Mouse (Mus musculus) lung, adult 2 months (tissue): ENCODE results near the gene Tusc2. TPM values are rescaled to one million over a fixed set of nuclear protein-coding genes. Genes with fewer than 3 reads are reported as not detected.
"Not testable (repeated sequence)": the region's sequence is repeated elsewhere in the genome, so short reads cannot be mapped to it uniquely, and the experiment has no call there.

Experiments used
- DNase-seq: peaks from one replicate; pipeline ENCODE4 v3.0.0; 2022
- H3K4me1 ChIP-seq: fragments of 200-500 bp; 2 replicates; pipeline ENCODE4 v1.6.1; 2011; ENCODE audit warnings: low read length; ENCODE audit not compliant: control insufficient read depth, insufficient read depth
- H3K4me3 ChIP-seq: fragments of 200-500 bp; replicated peaks from 2 replicates; pipeline ENCODE3; 2011; ENCODE audit warnings: low read depth, mild to moderate bottlenecking, control low read depth, low read length; ENCODE audit errors: extremely low read depth
- CTCF ChIP-seq: fragments of 200-500 bp; IDR thresholded peaks from 2 replicates; pipeline ENCODE4 v1.5.1; 2011; ENCODE audit warnings: mild to moderate bottlenecking, low read length, control low read depth; ENCODE audit not compliant: insufficient read depth
- POLR2A ChIP-seq: fragments of 200-500 bp; IDR thresholded peaks from 2 replicates; pipeline ENCODE4 v1.6.1; 2011; ENCODE audit warnings: low read depth, mild to moderate bottlenecking, control low read depth, low read length, borderline replicate concordance; ENCODE audit errors: extremely low read depth
- WGBS: fragments of 180-500 bp; shearing (Covaris S2); methylation state at CpG from one replicate; pipeline ENCODE4 v1.1.7; 2018; 5-methylcytosine and 5-hydroxymethylcytosine counted together
- polyA plus RNA-seq: library from polyadenylated mRNA; depleted of rRNA; stranded (reverse); fragments of >200 nt; gene quantifications from 2 replicates; pipeline ENCODE4 v1.2.3, GENCODE M21; 2012

Gene Tusc2
- polyA plus RNA-seq, 1 experiment, result 46.7 TPM

- Histone ChIP-seq H3K4me3 (peak overlapping the region; percentile 61), H3K4me1 (peaks cover 19% of the 10 kb centered on the region)
- 23% methylated on average over 8 of the region's 8 CpGs for WGBS
- DNase-seq, result no peak
- no peak for TF ChIP-seq CTCF
- no peak for TF ChIP-seq POLR2A
Measured at GRCm38 (mm10) chr9:107551890-107552355, 11.1 kb upstream of the Tusc2 start.

- H3K4me1 ChIP-seq, result peaks cover 19% of the 10 kb centered on the region
- 82% methylated on average over 5 of the region's 5 CpGs for WGBS
- no peak overlapping the region for H3K4me3 ChIP-seq
- DNase-seq, result no peak
- TF ChIP-seq POLR2A (no peak), CTCF (no peak)
Measured at GRCm38 (mm10) chr9:107552690-107553393, 10.2 kb upstream of the Tusc2 start.

DNA sequence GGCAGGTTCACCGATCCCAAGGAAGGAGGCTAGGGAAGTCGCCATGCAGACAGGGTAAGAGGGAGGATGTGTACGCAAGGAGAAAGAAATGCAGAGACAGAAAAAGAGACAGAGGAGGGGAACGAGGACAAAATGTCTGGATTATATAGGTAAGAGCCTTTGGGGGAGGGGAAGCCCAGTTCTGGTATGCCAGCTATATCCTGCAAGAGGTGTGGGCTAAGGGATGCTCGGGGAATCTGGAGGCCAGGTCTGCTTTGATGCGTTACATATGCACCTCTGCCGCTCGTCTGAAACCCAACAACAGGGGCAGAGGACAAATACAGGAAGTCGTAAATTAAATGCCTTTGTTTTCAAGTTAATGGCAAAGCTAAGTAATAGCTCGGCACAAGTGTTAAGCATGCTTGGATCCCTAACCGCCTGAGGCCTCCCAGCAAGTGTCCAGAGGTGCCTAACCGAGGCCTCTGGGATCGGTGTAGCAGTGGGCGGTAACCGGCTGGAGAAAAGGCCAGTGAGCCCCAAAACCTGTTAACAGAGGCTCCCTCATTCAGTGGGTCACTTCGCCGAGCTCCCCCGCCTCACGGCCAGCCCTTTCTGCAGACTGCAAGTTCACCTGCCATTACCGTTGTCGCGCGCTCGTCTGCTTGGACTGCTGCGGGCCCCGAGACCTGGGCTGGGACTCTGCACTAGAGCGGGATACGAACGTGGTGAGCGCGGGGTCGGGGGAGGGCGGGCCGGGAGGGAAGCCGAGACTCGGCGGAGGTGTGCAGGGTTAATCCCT lies 9.3 kb upstream of the Tusc2 start:
- Histone ChIP-seq H3K4me3 (peak overlapping the region; percentile 54), H3K4me1 (peaks cover 19% of the 10 kb centered on the region)
- DNase-seq, result peak; percentile 53
- 7% methylated on average over 37 of the region's 37 CpGs for WGBS
- TF ChIP-seq POLR2A, result no peak

GRCm38 (mm10) chr9:107554319-107554825 lies 8.7 kb upstream of the Tusc2 start:
- H3K4me1 ChIP-seq, result peaks cover 19% of the 10 kb centered on the region
- under 1% methylated on average over 53 of the region's 53 CpGs for WGBS

DNA sequence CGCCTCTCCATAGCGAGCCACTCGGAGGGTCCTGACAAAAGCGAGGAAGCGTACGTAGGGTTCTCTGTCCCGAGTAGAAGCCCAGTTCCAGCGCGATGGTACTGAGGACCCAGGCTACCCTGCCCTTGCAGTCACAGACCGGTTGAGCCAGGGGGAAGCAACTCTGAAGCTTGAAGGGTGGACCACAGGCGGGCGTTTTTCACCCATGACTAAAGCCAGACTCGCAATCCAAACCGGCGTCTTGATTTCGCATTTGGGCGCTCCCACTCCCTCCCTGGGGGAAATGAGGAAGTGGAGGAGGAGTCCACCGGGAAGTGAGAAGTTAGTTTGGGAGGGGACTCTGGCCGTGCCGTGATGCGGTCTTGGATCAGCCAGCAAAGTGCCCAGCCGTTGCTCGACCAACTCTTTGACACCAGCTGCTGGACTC lies 8.0 kb upstream of the Tusc2 start:
- WGBS, result under 1% methylated on average over 23 of the region's 23 CpGs
- TF ChIP-seq CTCF (no peak), POLR2A (peak; percentile 80; the same call in 1 of the 2 replicates)
- peak overlapping the region; percentile 94 for H3K4me3 ChIP-seq
- peaks cover 19% of the 10 kb centered on the region for H3K4me1 ChIP-seq
- peak; percentile 73 for DNase-seq

More at GRCm38 (mm10) chr9:107554319-107554825, 8.7 kb upstream of the Tusc2 start:
- peak; percentile 86 for TF ChIP-seq POLR2A
- TF ChIP-seq CTCF, result no peak
- peak overlapping the region; percentile 94 for H3K4me3 ChIP-seq
- DNase-seq, result peak; percentile 91

- TF ChIP-seq POLR2A (no peak), CTCF (no peak)
- Histone ChIP-seq H3K4me1 (peaks cover 16% of the 10 kb centered on the region), H3K4me3 (peak overlapping the region; percentile 94)
- WGBS, result 15% methylated on average over 2 of the region's 2 CpGs
- DNase-seq, result no peak
Measured at GRCm38 (mm10) chr9:107555701-107556100, 7.4 kb upstream of the Tusc2 start.

GRCm38 (mm10) chr9:107556346-107556745 lies 6.7 kb upstream of the Tusc2 start:
- H3K4me1 ChIP-seq, result peaks cover 11% of the 10 kb centered on the region
- no peak overlapping the region for H3K4me3 ChIP-seq
- TF ChIP-seq CTCF (no peak), POLR2A (no peak)
- DNase-seq, result no peak
- 32% methylated on average over 3 of the region's 3 CpGs for WGBS

DNA sequence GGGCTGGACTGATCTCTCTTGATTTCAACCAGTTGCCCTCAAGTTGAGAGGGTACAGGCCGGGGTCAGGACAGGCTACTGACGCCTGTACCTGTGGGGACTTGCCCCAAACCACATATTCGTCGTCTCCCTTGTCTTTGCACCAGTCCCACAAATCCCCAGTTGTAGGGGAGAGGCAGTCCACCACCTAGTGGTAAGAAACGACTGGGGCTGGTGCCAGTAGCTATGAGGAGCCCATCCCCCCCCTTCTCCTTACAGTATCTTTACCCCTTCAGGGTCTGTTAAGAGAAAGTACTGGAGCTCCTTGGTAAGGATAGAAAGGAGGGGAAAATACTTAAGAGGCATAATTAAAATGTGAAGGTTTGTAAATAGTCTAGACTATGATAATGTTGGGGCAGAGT lies 2.5 kb downstream of the Tusc2 start:
- WGBS, result 35% methylated on average over 5 of the region's 5 CpGs
- TF ChIP-seq CTCF, result 0 out of 2 replicates have a peak, but pooled peaks have one; percentile 15
- Histone ChIP-seq H3K4me3 (peak overlapping the region; percentile 60), H3K4me1 (peaks cover 13% of the 10 kb centered on the region)
- not testable (repeated sequence) for DNase-seq

GRCm38 (mm10) chr9:107566041-107566709 lies 3.1 kb downstream of the Tusc2 start:
- Histone ChIP-seq H3K4me1 (peaks cover 17% of the 10 kb centered on the region), H3K4me3 (peak overlapping the region; percentile 76)
- 29% methylated on average over 15 of the region's 15 CpGs for WGBS
- TF ChIP-seq CTCF, result peak; percentile 97
- TF ChIP-seq POLR2A, result peak; percentile 59
- DNase-seq, result peak; percentile 92
